Mouse (Mus musculus) bone marrow, adult 2 months (tissue): Measurements from ENCODE around the gene Tdo2.

Source experiments
- CTCF ChIP-seq: fragments of 200-500 bp; IDR thresholded peaks from 2 replicates; pipeline ENCODE4 v1.5.1; 2011; ENCODE audit warnings: low read length, control low read depth; ENCODE audit not compliant: control insufficient read depth, insufficient read depth
- POLR2A ChIP-seq: fragments of 200-500 bp; IDR thresholded peaks from 2 replicates; pipeline ENCODE4 v1.6.1; 2011; ENCODE audit warnings: low read depth, mild to moderate bottlenecking, control low read depth, low read length, borderline replicate concordance; ENCODE audit not compliant: control insufficient read depth

GRCm38 (mm10) chr3:81981990-81982389 lies 6.0 kb upstream of the Tdo2 start, which contains the start of gene Asic5:
- no peak for TF ChIP-seq POLR2A
- TF ChIP-seq CTCF, result no peak
